Mouse (Mus musculus): Measurements from ENCODE around the gene Gm20388. TPM values are rescaled to one million over a fixed set of nuclear protein-coding genes. Genes with fewer than 3 reads are reported as not detected.

The Gm20388 gene
- polyA plus RNA-seq, 1 experiment from 2014 or later = 1.7 TPM

- no peaks in the 10 kb centered on the region for H3K9me3 ChIP-seq
- peak; percentile 95 for DNase-seq (ENCODE audit: low spot score)
- 0 out of 2 replicates have a peak overlapping the region, but pooled peaks have one; percentile 2 for H3K4me3 ChIP-seq
- peaks cover 95% of the 10 kb centered on the region for H3K4me1 ChIP-seq (replicated peaks)
- H3K27ac ChIP-seq = peak overlapping the region; percentile 85
- H3K36me3 ChIP-seq = no peaks in the 10 kb centered on the region
- WGBS = 5% methylated on average over 9 of the region's 9 CpGs
- peaks cover 70% of the 10 kb centered on the region for H3K27me3 ChIP-seq (ENCODE audit: insufficient read depth, poor library complexity, severe bottlenecking)
Measured at GRCm38 (mm10) chr8:120407701-120408240, 497.1 kb downstream of the Gm20388 start.

DNA sequence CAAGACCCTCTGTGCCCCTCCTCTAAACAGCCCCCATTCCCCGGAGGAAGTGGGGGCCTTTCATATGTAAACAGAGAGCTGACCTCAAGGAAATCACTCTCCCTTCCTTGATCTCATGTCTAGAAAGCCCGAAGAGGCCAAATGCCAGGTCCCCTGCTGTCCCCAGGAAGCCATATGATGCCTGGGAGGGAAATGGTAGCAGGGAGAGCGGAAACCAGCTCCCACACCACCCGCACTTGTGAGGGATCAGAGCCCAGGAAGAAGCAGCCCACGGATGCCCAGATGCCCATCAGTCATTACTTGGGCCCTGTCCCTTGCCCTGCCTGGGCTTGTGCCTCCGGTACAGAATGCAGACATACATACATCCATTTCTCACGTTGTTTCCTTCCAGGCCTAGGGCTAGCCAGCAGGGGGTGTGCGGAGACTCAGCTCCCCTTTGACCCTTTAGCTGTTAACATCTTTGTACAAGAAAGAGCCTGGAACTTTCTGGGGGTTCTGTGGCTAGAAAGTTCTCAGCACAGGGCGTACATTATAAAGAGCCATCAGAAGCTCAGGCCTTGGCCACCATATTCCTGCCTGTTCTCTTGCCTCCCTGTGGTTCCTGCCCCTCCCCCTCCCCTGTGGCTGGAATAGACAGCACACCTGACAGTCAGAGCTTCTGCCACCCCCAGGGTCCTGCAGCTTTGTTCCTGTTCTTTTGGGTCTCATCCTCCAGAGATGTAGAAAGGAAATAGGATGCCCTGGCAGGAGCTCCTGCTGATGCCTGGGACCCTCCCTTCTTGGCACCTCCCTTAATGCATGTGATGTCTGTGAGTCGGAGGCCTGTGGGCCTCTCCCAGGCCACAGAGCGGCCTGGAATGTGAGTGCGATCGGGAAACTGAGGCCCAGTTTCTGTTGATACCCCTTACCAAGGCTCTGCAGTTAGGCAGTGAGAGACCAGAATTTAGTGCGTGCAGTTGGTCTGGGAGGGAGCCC, 497.9 kb downstream of the Gm20388 start:
- peak; percentile 49 for DNase-seq (ENCODE audit: low spot score)

DNA sequence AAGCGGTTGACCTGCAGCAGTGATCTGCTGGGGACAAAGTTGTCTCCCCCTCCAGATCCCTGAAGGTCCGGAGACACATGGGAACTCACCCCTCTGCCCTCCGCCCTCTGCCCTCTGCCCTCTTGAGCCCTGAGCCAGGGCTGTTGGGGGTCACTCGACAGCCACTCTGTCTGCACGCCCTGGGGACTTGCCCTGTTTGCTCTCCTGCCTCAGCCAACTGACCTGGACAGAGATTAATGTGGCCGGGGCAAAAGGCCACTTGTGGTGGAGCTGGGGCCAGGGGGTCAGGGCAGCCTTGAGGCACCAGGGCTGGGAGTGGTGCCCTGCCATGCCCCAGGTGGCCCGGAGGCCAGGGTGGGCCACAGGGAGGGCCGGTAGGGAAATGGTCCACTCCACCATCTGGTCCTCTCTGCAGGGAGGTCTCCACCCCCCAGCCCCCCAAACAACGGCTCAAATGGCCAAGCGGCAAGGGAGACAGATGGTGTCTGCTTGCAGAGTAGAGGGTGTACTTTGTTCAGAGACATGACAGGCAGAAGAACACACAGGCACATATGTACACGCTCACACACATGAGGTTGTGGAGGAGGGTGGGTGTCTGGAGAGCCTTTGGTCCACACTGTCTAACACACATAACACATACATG, 498.9 kb downstream of the Gm20388 start:
- Histone ChIP-seq H3K4me1 (replicated peaks) (peaks cover 95% of the 10 kb centered on the region), H3K27ac (peak overlapping the region; percentile 85), H3K36me3 (no peaks in the 10 kb centered on the region), H3K27me3 (ENCODE audit: insufficient read depth, poor library complexity, severe bottlenecking) (peaks cover 72% of the 10 kb centered on the region), H3K9me3 (no peaks in the 10 kb centered on the region), H3K4me3 (0 out of 2 replicates have a peak overlapping the region, but pooled peaks have one; percentile 14)
- 23% methylated on average over 11 of the region's 11 CpGs for WGBS
- peak; percentile 80 for DNase-seq (ENCODE audit: low spot score)

More for the DNA sequence above, 497.9 kb downstream of the Gm20388 start:
- 27% methylated on average over 14 of the region's 14 CpGs for WGBS
- H3K27me3 ChIP-seq (ENCODE audit: insufficient read depth, poor library complexity, severe bottlenecking) = peaks cover 70% of the 10 kb centered on the region
- H3K9me3 ChIP-seq = no peaks in the 10 kb centered on the region
- no peaks in the 10 kb centered on the region for H3K36me3 ChIP-seq
- 0 out of 2 replicates have a peak overlapping the region, but pooled peaks have one; percentile 2 for H3K4me3 ChIP-seq
- H3K4me1 ChIP-seq (replicated peaks) = peaks cover 95% of the 10 kb centered on the region
- peak overlapping the region; percentile 85 for H3K27ac ChIP-seq

DNA sequence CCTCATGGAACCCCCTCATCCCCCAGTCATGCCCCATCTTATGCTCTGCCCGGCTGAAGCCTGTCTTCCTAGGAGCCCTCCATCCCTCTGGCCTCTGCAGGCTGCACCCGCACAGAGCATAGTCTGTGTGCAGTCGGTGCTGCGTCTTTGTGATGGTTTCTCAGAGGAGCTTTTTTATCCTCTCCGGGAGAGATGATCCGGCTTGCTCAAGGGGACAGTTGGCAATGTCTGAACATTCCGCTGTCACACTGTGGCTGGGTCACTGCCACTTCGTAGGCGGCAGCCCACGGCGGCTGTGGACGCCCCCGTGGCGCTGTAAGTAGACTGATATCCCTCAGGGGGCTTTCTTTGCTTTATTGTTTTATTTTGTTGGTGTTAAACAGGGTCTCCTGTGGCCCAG, 500.4 kb downstream of the Gm20388 start:
- Histone ChIP-seq H3K27ac (peak overlapping the region; percentile 85), H3K4me3 (no peak overlapping the region), H3K9me3 (no peaks in the 10 kb centered on the region), H3K36me3 (no peaks in the 10 kb centered on the region), H3K27me3 (ENCODE audit: insufficient read depth, poor library complexity, severe bottlenecking) (peaks cover 71% of the 10 kb centered on the region), H3K4me1 (replicated peaks) (peaks cover 100% of the 10 kb centered on the region)
- WGBS = 58% methylated on average over 14 of the region's 14 CpGs
- no peak for DNase-seq (ENCODE audit: low spot score)

DNA sequence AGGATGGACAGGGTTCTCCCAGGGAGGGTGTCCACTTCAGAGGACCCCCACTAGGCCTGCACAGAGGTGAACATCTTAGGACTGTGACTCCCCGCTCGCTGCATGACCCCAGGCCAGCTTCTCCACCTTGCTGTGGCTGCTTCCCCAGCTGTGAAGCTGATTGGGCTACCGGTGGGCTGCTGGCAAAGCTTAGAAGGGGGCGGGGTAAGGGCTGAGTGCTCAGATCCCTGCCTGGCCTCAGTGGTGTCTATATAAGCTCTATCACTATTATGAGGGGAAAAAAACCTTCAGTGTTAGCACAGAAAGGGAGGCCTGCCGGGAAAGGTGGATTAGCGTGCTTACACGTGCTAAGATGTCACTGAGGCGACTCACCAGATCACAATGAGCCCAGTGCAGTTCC, 501.2 kb downstream of the Gm20388 start:
- peak overlapping the region; percentile 85 for H3K27ac ChIP-seq
- H3K36me3 ChIP-seq = no peaks in the 10 kb centered on the region
- H3K4me3 ChIP-seq = 0 out of 2 replicates have a peak overlapping the region, but pooled peaks have one; percentile 9
- peaks cover 64% of the 10 kb centered on the region for H3K27me3 ChIP-seq (ENCODE audit: insufficient read depth, poor library complexity, severe bottlenecking)
- DNase-seq (ENCODE audit: low spot score) = no peak
- H3K4me1 ChIP-seq (replicated peaks) = peaks cover 100% of the 10 kb centered on the region
- H3K9me3 ChIP-seq = no peaks in the 10 kb centered on the region
- 39% methylated on average over 8 of the region's 8 CpGs for WGBS

DNA sequence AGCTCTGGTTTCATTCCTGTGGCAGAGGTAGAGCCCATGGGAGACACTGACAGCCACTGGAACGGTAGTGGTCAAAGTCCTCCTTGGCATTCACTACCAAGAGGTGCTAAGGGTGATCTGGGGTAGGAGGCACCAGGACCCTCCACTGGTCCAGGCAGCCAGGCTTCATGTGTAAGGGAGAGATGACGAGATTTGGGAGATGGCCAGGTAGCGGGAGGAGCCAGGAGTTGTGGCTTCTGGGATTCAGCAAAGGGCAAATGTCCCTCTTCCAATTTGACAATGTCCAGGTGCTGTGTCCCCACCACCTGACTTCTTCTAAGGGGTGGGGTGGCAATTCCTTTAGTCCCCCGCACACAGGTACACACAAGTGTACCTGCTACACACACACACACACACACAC, 501.7 kb downstream of the Gm20388 start:
- 82% methylated on average over 4 of the region's 4 CpGs for WGBS
- H3K27ac ChIP-seq = peak overlapping the region; percentile 85

DNA sequence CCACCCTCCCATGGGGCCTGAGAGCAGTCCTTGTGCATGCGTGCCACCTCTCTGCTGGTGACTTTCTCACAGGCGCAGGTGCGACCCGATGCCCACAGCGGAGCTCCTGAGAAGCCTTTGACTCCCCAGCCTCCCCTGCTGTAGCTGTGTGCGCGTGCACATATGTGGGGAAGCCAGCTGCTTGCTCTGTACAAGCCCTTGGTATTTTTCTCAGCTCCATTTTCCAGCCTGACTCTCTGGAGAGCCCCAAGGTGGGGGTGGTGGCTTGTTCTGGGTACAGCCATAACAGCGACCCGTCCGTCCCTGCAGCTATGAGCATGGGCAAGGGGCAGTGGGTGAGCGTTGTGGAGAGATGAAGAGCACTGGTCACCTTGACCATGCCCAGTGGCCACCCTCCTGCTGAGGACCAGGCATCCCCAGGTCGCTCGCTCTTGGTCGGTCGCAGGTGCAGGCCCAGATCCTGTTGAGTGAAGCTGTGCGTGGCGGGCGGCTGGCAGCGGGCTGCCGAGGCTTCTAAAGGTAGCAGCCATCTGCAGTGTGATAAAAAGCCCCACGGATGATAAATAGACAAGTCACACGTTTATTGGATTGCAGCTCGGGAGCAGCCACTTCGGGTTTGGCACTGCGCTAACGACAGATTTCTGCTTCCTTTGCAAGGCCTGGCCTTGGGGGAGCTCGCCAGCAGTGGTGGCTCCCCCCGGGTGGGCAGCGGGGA, 502.4 kb downstream of the Gm20388 start:
- 75% methylated on average over 29 of the region's 29 CpGs for WGBS
- peak overlapping the region; percentile 60 for H3K27ac ChIP-seq

More for the DNA sequence above, 501.7 kb downstream of the Gm20388 start:
- Histone ChIP-seq H3K4me1 (replicated peaks) (peaks cover 100% of the 10 kb centered on the region), H3K4me3 (no peak overlapping the region), H3K27me3 (ENCODE audit: insufficient read depth, poor library complexity, severe bottlenecking) (peaks cover 61% of the 10 kb centered on the region), H3K36me3 (no peaks in the 10 kb centered on the region), H3K9me3 (no peaks in the 10 kb centered on the region)
- DNase-seq (ENCODE audit: low spot score) = no peak

DNA sequence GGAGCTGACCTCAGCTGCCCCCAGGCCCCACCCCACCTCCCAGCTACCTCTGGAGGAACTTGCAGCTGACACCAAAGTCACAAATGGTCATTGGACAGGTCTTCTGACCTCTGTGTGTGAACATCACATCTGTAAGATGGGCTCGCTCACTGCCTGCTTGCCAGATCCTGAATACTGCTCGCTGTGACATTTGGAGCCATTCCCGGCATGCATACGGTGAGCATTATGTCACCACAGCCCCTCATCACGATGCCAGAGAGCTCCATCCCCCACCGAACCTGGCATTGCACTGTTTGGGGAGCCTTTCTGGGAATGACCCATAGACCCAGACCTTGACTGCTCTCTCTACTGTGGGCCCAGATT, 503.0 kb downstream of the Gm20388 start:
- 71% methylated on average over 6 of the region's 6 CpGs for WGBS
- no peaks in the 10 kb centered on the region for H3K36me3 ChIP-seq
- no peak overlapping the region for H3K4me3 ChIP-seq
- H3K4me1 ChIP-seq (replicated peaks) = peaks cover 100% of the 10 kb centered on the region
- H3K27me3 ChIP-seq (ENCODE audit: insufficient read depth, poor library complexity, severe bottlenecking) = peaks cover 63% of the 10 kb centered on the region
- peak overlapping the region; percentile 66; the same call in 1 of the 2 replicates for H3K27ac ChIP-seq
- H3K9me3 ChIP-seq = no peaks in the 10 kb centered on the region
- DNase-seq (ENCODE audit: low spot score) = no peak

More for the DNA sequence above, 502.4 kb downstream of the Gm20388 start:
- Histone ChIP-seq H3K36me3 (no peaks in the 10 kb centered on the region), H3K27me3 (ENCODE audit: insufficient read depth, poor library complexity, severe bottlenecking) (peaks cover 61% of the 10 kb centered on the region), H3K9me3 (no peaks in the 10 kb centered on the region), H3K4me1 (replicated peaks) (peaks cover 100% of the 10 kb centered on the region), H3K4me3 (no peak overlapping the region)
- no peak for DNase-seq (ENCODE audit: low spot score)

DNA sequence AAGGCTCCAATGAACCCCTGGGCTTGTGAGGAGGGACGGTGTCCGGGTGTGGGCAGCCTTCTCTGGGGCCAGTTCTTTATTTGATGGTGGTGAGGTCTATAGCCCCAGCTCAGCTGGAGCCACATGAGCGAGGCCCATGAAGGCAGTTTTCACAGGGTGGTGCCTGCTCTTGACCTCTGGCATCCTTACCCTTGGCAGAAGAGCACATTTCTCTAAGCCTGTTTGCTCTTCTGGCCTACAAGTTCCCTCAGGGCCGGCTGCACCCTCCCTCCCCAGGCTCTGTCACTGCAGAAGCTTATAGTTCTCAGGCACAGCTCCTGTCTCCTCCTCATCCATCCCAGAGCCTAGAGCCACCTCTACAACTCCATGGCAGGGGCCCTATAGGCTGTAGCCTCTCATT, 503.6 kb downstream of the Gm20388 start:
- 86% methylated on average over 4 of the region's 4 CpGs for WGBS
- Histone ChIP-seq H3K27ac (peak overlapping the region; percentile 88), H3K36me3 (no peaks in the 10 kb centered on the region), H3K4me3 (no peak overlapping the region), H3K4me1 (replicated peaks) (peaks cover 100% of the 10 kb centered on the region), H3K27me3 (ENCODE audit: insufficient read depth, poor library complexity, severe bottlenecking) (peaks cover 69% of the 10 kb centered on the region), H3K9me3 (no peaks in the 10 kb centered on the region)
- DNase-seq (ENCODE audit: low spot score) = no peak

- Histone ChIP-seq H3K4me1 (replicated peaks) (peaks cover 100% of the 10 kb centered on the region), H3K27me3 (ENCODE audit: insufficient read depth, poor library complexity, severe bottlenecking) (peaks cover 68% of the 10 kb centered on the region), H3K9me3 (no peaks in the 10 kb centered on the region), H3K4me3 (no peak overlapping the region), H3K27ac (peak overlapping the region; percentile 88), H3K36me3 (no peaks in the 10 kb centered on the region)
- WGBS = 51% methylated on average over 9 of the region's 11 CpGs
- DNase-seq (ENCODE audit: low spot score) = no peak
Measured at GRCm38 (mm10) chr8:120415474-120415873, 504.8 kb downstream of the Gm20388 start.

DNA sequence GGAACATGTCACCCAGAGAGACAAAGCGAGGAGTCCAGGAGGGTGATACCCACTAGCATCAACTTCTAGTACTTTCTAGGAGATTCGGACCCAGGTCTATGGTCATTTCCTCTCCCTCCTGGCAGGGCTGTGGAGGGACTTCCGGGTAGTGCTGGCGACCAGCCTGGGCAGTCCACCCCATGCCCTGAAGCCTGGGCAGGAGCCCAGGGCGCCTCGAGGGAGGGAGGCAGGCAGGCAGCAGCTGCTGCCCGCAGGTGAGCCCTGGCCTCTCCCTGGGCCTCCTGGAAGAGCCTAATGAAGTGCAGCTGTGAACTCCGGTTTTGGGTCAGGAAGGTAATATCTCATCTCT, 505.5 kb downstream of the Gm20388 start:
- H3K27me3 ChIP-seq (ENCODE audit: insufficient read depth, poor library complexity, severe bottlenecking) = peaks cover 69% of the 10 kb centered on the region
- H3K4me3 ChIP-seq = peak overlapping the region; percentile 30
- peak overlapping the region; percentile 88 for H3K27ac ChIP-seq
- 53% methylated on average over 8 of the region's 8 CpGs for WGBS
- H3K36me3 ChIP-seq = no peaks in the 10 kb centered on the region
- peaks cover 100% of the 10 kb centered on the region for H3K4me1 ChIP-seq (replicated peaks)
- H3K9me3 ChIP-seq = no peaks in the 10 kb centered on the region
- DNase-seq (ENCODE audit: low spot score) = no peak

All from hindbrain, embryonic 10.5 days (tissue).